Mouse (Mus musculus): ENCODE data around the gene Etl4. TPM values are rescaled to one million over a fixed set of nuclear protein-coding genes. Genes with fewer than 3 reads are reported as not detected.

The Etl4 gene
- polyA plus RNA-seq, 1 experiment from 2014 or later: 12.3 TPM

- WGBS: 73% methylated on average over 1 of the region's 1 CpGs
- peaks cover 8% of the 10 kb centered on the region; the same call in 1 of the 2 replicates for H3K36me3 ChIP-seq
- H3K27me3 ChIP-seq (replicated peaks): no peaks in the 10 kb centered on the region
- H3K4me1 ChIP-seq (replicated peaks): 0 out of 2 replicates have a peak, but pooled peaks cover 2% of the 10 kb centered on the region
- no peak overlapping the region for H3K4me3 ChIP-seq
- no peak for ATAC-seq (ENCODE audit: insufficient number of reproducible peaks, low FRiP score)
- no peak overlapping the region for H3K27ac ChIP-seq (ENCODE audit: poor library complexity, severe bottlenecking)
- H3K9ac ChIP-seq: no peak overlapping the region
- no peak overlapping the region for H3K4me2 ChIP-seq
- no peaks in the 10 kb centered on the region for H3K9me3 ChIP-seq (replicated peaks)
Measured at GRCm38 (mm10) chr2:20747723-20748122, 838.1 kb downstream of the Etl4 start.

DNA sequence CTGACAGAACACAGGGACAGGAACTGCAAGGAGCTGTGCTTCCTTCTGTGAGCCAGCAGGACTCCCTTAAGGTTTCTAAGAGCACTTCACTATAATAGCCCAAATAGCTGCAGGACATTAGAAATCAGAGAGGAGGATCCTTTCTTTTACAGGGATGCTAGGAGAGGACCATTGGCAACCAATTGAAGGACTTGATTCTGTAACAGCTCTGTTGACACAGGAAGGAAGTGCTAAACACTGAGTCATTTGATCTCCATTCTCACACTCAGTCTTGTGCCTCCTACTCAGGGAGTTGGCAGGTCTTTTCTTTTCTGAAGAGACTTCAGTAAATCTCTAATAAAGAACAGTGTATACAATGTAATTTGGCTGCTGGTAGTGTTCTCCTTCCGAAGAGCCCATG, 838.9 kb downstream of the Etl4 start:
- ATAC-seq (ENCODE audit: insufficient number of reproducible peaks, low FRiP score): no peak
- Histone ChIP-seq H3K27ac (ENCODE audit: poor library complexity, severe bottlenecking) (no peak overlapping the region), H3K4me1 (replicated peaks) (0 out of 2 replicates have a peak, but pooled peaks cover 2% of the 10 kb centered on the region), H3K9me3 (replicated peaks) (no peaks in the 10 kb centered on the region), H3K27me3 (replicated peaks) (no peaks in the 10 kb centered on the region), H3K4me3 (no peak overlapping the region), H3K9ac (no peak overlapping the region), H3K36me3 (peaks cover 6% of the 10 kb centered on the region; the same call in 1 of the 2 replicates), H3K4me2 (no peak overlapping the region)
- 70% methylated on average over 1 of the region's 1 CpGs for WGBS

DNA sequence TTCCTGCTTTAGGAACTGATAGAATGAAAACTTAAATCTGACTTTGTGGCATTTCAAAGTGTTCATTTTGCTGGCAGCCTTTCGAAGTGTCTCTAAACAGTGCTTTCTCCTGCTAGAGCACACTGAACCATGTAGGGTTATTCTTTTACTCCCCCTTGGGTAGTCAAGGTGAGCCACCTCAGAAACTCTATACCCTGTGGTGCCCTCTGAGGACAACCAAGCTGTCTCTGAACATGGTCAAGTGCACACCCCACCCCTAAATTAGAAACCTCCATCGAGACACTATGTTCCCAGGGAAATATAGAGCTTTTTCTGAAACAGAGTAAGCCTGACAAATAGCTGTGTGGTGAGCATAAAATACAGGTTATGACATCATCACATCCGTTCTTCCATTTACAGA, 840.1 kb downstream of the Etl4 start:
- WGBS: 75% methylated on average over 3 of the region's 3 CpGs

GRCm38 (mm10) chr2:20753282-20754110, 843.9 kb downstream of the Etl4 start:
- Histone ChIP-seq H3K4me1 (replicated peaks) (0 out of 2 replicates have a peak, but pooled peaks cover 3% of the 10 kb centered on the region), H3K27ac (ENCODE audit: poor library complexity, severe bottlenecking) (no peak overlapping the region), H3K36me3 (no peaks in the 10 kb centered on the region), H3K4me3 (no peak overlapping the region), H3K4me2 (no peak overlapping the region), H3K9me3 (replicated peaks) (no peaks in the 10 kb centered on the region), H3K27me3 (replicated peaks) (no peaks in the 10 kb centered on the region), H3K9ac (no peak overlapping the region)
- 70% methylated on average over 8 of the region's 8 CpGs for whole genome bisulfite sequencing
- no peak for ATAC-seq (ENCODE audit: insufficient number of reproducible peaks, low FRiP score)

More for the DNA sequence above, 840.1 kb downstream of the Etl4 start:
- H3K4me1 ChIP-seq (replicated peaks): 0 out of 2 replicates have a peak, but pooled peaks cover 5% of the 10 kb centered on the region
- no peak overlapping the region for H3K4me3 ChIP-seq
- H3K36me3 ChIP-seq: no peaks in the 10 kb centered on the region
- no peaks in the 10 kb centered on the region for H3K9me3 ChIP-seq (replicated peaks)
- no peak overlapping the region for H3K9ac ChIP-seq
- H3K4me2 ChIP-seq: no peak overlapping the region
- H3K27me3 ChIP-seq (replicated peaks): no peaks in the 10 kb centered on the region
- no peak overlapping the region for H3K27ac ChIP-seq (ENCODE audit: poor library complexity, severe bottlenecking)
- no peak for ATAC-seq (ENCODE audit: insufficient number of reproducible peaks, low FRiP score)

DNA sequence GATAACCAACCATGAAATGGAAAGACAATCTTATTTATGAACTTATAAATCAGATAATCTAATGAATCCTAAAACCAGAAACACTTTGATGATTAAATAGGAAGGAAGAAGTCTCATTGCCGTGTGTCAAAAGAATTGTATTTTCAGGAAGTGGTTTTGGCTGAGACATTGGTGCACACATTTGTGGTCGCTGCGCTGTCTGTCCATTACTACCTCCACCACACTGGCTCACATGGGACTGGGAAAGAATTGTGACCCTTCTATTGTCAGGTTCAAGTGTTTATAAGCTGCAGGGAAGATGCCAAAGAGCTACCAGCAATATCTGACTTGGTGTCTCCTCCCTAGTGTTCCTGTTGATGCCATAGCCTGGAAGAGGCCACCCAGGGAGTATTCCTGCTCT, 847.4 kb downstream of the Etl4 start:
- Histone ChIP-seq H3K9ac (no peak overlapping the region), H3K4me2 (no peak overlapping the region), H3K4me3 (no peak overlapping the region), H3K36me3 (no peaks in the 10 kb centered on the region), H3K27me3 (replicated peaks) (no peaks in the 10 kb centered on the region), H3K27ac (ENCODE audit: poor library complexity, severe bottlenecking) (no peak overlapping the region), H3K9me3 (replicated peaks) (no peaks in the 10 kb centered on the region), H3K4me1 (replicated peaks) (peaks cover 15% of the 10 kb centered on the region)
- 87% methylated on average over 3 of the region's 3 CpGs for WGBS
- no peak for ATAC-seq (ENCODE audit: insufficient number of reproducible peaks, low FRiP score)

DNA sequence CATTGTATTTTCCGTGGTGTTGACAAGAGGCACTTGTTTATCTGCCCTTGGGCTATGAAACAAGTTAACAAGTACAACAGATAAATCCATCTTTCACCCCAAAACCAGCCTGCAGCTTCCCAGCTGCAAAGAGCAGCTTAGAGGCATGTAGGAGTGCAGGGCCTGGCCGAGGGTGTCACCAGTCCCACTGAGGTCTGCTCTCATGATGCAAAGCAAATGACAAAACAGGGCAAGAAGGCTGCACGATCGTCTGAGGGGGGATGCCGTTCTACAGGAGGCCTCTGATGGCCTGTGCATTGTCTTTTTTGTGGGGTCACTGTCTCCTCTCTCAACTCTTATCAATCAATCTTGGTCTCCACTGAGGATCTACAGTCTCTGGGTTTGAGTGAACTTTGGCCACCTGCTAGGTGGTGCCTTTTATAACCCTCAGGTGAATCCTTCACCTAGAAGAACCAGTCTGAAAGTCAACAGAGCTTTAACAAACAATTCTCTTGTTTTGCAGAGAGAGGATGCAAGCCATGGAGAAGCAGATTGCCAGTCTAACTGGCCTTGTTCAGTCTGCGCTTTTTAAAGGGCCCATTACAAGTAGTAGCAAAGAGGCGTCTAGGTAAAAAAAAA, 849.6 kb downstream of the Etl4 start:
- Histone ChIP-seq H3K4me1 (replicated peaks) (peaks cover 22% of the 10 kb centered on the region), H3K9me3 (replicated peaks) (no peaks in the 10 kb centered on the region), H3K36me3 (no peaks in the 10 kb centered on the region), H3K9ac (no peak overlapping the region), H3K4me3 (no peak overlapping the region), H3K4me2 (no peak overlapping the region), H3K27me3 (replicated peaks) (no peaks in the 10 kb centered on the region), H3K27ac (ENCODE audit: poor library complexity, severe bottlenecking) (no peak overlapping the region)
- no peak for ATAC-seq (ENCODE audit: insufficient number of reproducible peaks, low FRiP score)
- 79% methylated on average over 7 of the region's 7 CpGs for WGBS

- no peak for ATAC-seq (ENCODE audit: insufficient number of reproducible peaks, low FRiP score)
- Histone ChIP-seq H3K27me3 (replicated peaks) (no peaks in the 10 kb centered on the region), H3K9ac (no peak overlapping the region), H3K27ac (ENCODE audit: poor library complexity, severe bottlenecking) (no peak overlapping the region), H3K4me3 (no peak overlapping the region), H3K9me3 (replicated peaks) (no peaks in the 10 kb centered on the region), H3K4me1 (replicated peaks) (peaks cover 22% of the 10 kb centered on the region), H3K4me2 (no peak overlapping the region), H3K36me3 (no peaks in the 10 kb centered on the region)
- WGBS: 72% methylated on average over 5 of the region's 5 CpGs
Measured at GRCm38 (mm10) chr2:20761320-20761719, 851.7 kb downstream of the Etl4 start.

GRCm38 (mm10) chr2:20761751-20762150, 852.2 kb downstream of the Etl4 start:
- H3K9me3 ChIP-seq (replicated peaks): no peaks in the 10 kb centered on the region
- H3K4me3 ChIP-seq: no peak overlapping the region
- WGBS: 87% methylated on average over 3 of the region's 3 CpGs
- H3K27me3 ChIP-seq (replicated peaks): no peaks in the 10 kb centered on the region
- no peaks in the 10 kb centered on the region for H3K36me3 ChIP-seq
- H3K4me1 ChIP-seq (replicated peaks): peaks cover 22% of the 10 kb centered on the region
- no peak overlapping the region for H3K27ac ChIP-seq (ENCODE audit: poor library complexity, severe bottlenecking)
- no peak overlapping the region for H3K4me2 ChIP-seq
- no peak overlapping the region for H3K9ac ChIP-seq
- no peak for ATAC-seq (ENCODE audit: insufficient number of reproducible peaks, low FRiP score)

DNA sequence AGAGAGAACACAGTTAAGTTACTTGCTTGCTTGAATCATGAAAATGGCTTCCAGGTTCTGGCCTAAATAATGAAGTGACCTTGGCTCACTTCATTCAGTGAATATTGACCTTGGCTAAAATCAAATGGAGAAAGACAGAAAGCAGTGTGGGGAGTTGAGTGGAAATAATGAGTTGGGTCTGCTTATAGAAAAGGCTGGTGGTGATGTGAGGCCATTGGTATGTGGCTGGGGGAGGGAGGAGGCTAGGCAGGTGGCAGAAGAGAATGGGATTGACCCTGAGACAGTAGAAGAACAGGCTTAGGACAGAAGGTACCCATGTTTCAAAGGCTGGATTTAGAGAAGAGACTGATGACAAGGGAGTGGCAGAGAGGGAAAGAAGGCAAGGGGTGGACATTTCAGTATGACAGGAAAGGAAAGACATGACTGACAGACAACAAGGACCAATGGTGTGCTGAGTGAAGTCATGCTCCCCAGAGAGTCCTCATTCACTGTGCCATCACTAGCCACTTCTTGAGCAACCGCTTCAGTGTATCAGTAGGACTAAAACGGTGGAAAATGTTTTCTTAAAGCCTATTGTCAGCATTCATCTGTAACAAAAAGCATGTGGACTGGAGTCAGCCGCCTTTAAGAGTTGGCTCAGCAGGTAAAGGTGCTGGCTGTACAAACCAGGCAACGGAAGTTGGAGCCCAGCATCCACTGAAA, 854.1 kb downstream of the Etl4 start:
- Histone ChIP-seq H3K9ac (no peak overlapping the region), H3K27me3 (replicated peaks) (no peaks in the 10 kb centered on the region), H3K4me3 (no peak overlapping the region), H3K4me1 (replicated peaks) (peaks cover 22% of the 10 kb centered on the region), H3K9me3 (replicated peaks) (no peaks in the 10 kb centered on the region), H3K4me2 (no peak overlapping the region), H3K36me3 (no peaks in the 10 kb centered on the region), H3K27ac (ENCODE audit: poor library complexity, severe bottlenecking) (peak overlapping the region; percentile 24; the same call in 1 of the 2 replicates)
- no peak; the same call in 1 of the 2 replicates for ATAC-seq (ENCODE audit: insufficient number of reproducible peaks, low FRiP score)
- WGBS: 63% methylated on average over 4 of the region's 4 CpGs

GRCm38 (mm10) chr2:20764566-20765090, 855.0 kb downstream of the Etl4 start:
- Histone ChIP-seq H3K9ac (no peak overlapping the region), H3K27me3 (replicated peaks) (no peaks in the 10 kb centered on the region), H3K4me3 (no peak overlapping the region), H3K9me3 (replicated peaks) (no peaks in the 10 kb centered on the region), H3K27ac (ENCODE audit: poor library complexity, severe bottlenecking) (no peak overlapping the region), H3K4me1 (replicated peaks) (peaks cover 22% of the 10 kb centered on the region), H3K4me2 (no peak overlapping the region), H3K36me3 (no peaks in the 10 kb centered on the region)
- no peak for ATAC-seq (ENCODE audit: insufficient number of reproducible peaks, low FRiP score)

DNA sequence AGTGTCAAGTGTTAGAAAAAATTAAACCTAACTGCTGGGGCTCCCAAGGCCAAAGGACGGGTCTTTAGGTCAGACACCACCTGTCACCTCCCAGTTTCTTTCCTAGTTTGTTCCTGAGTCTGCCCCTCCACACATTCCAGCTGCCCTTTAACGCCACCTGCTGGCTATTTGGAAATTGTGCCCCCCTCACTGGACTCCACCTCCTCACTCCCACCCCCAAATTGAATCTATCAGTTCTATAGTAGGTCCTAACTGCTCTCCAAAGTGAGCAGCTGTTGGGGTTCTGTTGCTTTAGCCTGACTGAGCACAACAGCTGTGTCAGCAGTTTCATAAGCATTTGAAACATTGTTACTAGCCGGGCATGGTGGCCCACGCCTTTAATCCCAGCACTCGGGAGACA, 859.1 kb downstream of the Etl4 start:
- Histone ChIP-seq H3K27ac (ENCODE audit: poor library complexity, severe bottlenecking) (no peak overlapping the region), H3K27me3 (replicated peaks) (no peaks in the 10 kb centered on the region), H3K36me3 (peaks cover 4% of the 10 kb centered on the region; the same call in 1 of the 2 replicates), H3K9ac (no peak overlapping the region), H3K4me2 (no peak overlapping the region), H3K4me3 (no peak overlapping the region), H3K4me1 (replicated peaks) (peaks cover 2% of the 10 kb centered on the region; the same call in 1 of the 2 replicates), H3K9me3 (replicated peaks) (no peaks in the 10 kb centered on the region)
- no peak for ATAC-seq (ENCODE audit: insufficient number of reproducible peaks, low FRiP score)
- 67% methylated on average over 5 of the region's 5 CpGs for WGBS

Measured in heart, embryonic 12.5 days (tissue).